Mouse (Mus musculus): ENCODE data around the gene Odf2l. TPM values are rescaled to one million over a fixed set of nuclear protein-coding genes. Genes with fewer than 3 reads are reported as not detected.
A peak's percentile ranks its signal among the peaks of the same experiment; 100 is the strongest.

Gene Odf2l
- polyA plus RNA-seq, 2 experiments from 2014 or later = 6.3 to 7.1 TPM

GRCm38 (mm10) chr3:145142925-145143324, 24.5 kb downstream of the Odf2l start:
- ATAC-seq = no peak

DNA sequence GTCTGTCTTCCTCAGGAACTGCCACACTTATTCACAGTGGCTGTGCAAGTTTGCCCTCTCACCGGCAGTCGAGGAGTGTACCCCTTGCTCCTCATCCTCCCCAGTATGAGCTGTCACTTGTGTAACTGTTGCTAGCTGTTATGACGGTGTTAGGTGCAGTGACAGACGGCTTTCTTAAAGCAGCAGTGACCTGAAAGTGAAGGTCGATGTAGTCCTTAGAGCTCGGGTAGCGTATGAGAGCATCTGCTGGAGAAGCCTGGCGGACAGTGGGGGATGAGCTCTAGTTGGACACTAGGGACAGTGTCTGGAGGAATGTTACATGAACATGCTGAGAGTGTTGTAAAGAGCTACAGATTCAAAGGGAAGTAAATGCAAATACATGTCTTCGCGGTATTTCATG, 25.5 kb downstream of the Odf2l start:
- no peak for ATAC-seq

DNA sequence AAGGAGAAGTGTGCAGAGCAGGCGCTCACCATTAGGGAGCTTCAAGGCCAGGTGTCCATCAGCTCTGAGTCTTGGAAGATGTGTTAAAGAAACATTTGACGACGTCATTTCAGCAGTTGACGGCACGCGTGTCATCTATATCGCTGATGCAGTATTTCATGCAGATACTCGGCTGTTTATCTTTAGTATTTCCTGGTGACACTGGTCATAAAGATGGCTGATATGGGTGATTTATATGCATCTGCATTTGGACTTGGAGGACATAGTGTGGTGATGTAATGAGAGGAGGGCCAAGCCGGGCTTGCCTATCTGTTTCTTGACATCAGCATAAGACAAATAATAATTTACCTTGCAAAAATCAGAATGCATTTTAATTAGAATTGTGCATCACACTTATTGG, 28.5 kb downstream of the Odf2l start:
- no peak for ATAC-seq

GRCm38 (mm10) chr3:145147483-145147882, 29.1 kb downstream of the Odf2l start:
- ATAC-seq = no peak

DNA sequence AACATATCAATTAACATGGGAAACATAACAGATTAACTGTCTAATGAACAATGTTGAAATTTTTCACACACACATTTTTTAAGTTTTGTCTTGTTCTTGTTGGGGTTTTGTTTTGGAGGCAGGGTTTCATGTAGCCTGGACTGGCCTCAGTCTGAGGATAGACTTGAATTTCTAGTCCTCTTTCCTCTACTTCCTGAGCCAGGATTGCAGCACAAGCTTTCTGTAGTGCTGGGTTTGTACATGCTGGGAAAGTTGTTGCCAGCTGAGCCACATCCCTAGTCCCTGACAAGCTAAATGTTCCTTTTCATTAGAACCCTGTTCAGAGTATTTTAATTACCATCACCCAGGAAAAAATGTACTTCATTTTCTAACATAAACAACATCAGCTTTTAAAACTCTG, 29.6 kb downstream of the Odf2l start:
- no peak for ATAC-seq

GRCm38 (mm10) chr3:145151092-145151491, 32.7 kb downstream of the Odf2l start:
- no peak for ATAC-seq

DNA sequence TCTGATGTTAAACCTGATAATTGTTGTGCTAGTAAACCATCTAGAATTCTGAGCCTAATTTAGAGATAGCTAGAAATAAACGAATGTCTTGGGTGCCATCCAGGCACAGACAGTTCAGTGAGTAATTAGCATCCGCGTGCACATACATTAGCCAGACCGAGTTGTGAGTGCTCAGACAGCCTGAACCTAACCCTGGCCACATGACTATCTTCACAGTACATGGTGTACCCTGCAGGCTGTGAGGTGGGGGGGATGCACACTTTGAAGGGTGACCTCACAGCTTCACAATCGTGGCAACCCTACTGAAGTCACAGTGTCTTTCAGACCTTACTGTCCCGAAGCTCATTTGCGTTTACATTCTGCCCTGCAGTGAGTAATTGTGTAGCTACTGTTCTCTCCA, 33.5 kb downstream of the Odf2l start:
- ATAC-seq = no peak

DNA sequence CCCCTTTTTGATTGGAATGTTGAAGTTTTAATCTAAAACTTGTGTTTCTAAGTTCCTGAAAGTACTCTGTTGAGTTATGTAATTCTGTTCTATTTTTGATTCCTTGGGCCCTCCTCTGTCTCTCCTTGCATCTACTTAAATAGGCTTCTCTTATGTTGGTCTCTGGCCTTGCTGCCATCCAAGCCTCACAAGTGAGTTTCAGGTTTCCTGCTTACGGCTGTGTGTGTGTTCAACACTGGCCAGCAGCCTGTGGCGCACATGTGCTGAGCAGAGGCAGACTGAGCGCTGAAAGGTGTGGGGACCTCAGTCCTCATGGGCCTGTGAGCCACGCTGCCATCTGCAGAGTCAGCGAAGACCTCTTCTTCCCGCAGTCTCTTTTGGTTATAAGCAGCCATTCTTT, 38.5 kb downstream of the Odf2l start:
- ATAC-seq = no peak

GRCm38 (mm10) chr3:145158441-145158840, 40.1 kb downstream of the Odf2l start:
- no peak for ATAC-seq

- no peak for ATAC-seq
Observed at GRCm38 (mm10) chr3:145166741-145167140, 48.4 kb downstream of the Odf2l start.

DNA sequence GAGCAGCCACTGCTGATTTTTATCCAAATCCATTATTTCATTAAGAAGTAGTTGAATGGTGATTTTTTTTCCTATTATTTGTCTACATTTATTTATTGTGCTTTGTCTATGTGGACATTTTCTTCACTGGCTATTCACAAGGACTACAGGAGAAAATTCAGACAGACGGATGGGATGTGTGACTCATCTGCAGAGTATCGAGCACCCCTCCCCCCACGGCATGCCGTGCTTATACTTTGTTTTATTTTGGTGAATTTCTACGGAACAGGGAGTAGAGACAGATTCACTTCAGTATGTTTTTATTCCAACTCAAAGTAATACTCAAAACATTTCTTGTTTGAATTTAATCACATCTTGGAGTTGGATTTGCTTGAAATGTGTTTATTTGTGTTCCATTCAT, 49.4 kb downstream of the Odf2l start:
- ATAC-seq = no peak

DNA sequence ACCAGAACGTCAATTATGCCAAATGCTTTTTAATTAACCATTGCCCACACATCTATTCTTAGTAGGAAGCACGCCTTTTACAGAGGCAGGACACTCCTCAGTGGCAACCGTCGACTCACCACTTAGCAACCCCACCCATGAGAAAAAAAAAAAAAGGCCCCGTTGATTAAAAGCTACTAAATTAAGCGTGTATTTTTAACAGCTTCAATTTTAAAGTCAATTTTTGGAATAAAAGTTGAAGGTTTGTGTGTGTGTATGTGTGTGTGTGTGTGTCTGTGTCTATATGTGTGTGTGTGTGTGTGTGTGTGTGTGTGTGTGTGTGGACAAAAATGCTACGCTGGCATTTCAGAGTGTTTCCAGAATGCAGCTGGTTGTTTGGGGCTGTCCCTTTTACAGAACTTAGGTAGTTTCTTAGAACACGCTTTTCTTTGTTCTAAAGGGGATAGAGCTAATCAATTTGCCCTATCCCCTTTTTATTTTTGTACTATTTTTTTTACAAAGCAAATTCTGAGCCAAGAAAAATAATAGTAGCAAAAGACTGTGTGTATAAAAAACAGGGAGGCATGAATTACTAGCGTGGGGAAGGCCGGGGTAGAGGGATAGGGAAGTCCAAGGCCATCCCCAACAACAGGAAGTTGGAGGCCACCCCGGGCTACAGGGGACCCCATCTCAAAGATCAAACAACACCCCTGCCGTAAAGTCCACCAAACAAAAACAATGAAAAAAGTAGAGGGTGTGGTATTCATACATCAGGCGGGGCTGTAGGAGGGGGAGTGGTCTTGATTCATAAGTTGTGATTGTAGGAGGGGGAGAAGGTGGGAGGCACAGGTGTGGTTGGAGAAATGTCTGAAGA, 50.7 kb downstream of the Odf2l start:
- peak; percentile 75 for ATAC-seq

DNA sequence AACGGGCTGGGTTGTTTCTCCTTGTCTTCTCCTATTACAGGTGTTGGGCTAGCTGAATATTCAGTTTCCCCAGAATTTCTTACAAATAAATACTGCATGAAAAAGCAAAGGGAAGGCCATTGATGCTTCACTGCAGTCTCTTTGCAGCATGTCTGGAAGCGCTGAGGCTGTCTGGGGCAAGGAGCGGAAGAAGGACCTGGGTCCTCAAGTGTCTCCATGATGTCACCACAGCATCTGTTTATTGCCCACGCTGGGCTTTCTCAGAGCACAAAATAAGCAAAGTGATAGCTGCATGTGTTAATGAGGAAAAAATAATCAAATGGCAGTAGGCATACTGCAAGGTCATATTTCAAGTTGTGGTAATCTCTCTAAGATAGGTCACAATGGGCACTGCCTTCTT, 51.6 kb downstream of the Odf2l start:
- ATAC-seq = no peak

DNA sequence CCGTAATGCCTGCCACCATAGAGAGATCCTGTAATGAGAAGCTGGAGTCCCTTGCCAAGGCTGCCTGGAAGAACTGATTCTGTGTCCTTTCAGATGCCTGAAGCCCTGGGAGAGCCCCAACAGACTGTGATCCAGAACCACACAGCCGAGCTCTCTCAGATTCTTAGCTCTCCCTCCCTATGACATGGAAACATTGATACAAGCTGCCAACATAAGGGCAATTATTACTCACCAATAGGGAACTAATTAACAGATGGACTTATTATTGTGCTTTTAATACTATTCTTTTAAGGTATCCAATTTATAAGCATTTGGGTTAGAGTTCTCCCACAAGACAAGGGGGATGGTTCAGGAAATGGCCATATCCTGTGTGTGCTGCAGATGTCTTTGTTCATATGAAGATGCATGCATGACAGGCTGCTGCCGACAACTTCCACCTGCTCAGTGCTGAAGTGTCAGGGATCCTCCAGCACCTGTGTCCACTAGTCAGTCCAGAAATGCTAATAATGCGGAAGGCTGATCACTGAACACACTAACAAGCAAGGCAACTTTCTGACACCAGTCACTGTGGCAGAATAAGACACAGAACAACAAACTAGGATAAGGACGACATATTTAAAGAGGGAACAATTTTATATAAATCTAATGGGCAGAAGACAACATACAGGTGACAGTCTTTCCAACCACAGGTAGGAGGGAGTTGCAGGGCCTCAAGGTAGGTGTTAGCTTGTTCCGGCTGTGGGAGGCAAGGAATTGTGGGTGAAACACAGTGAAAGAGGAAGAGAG, 52.4 kb downstream of the Odf2l start:
- no peak for ATAC-seq

GRCm38 (mm10) chr3:145171390-145172060, 53.1 kb downstream of the Odf2l start:
- no peak for ATAC-seq

DNA sequence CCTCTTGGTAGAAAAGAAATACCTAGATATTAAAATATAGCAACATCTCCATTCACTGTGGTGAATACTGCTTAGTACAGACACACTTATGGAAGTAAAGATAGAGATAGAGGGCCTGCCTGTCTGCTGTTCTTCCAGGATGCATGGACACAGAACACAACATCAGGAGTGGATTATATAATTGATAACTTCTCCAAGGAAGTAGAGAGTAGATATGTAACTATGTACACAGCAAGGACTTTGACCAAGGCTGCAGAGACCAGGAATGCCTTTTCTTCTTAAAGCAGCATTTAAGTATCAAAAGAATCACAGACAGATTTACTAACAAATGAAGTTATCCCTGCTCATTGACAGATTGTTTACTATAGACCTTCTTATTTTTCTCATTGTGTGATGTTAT, 66.3 kb downstream of the Odf2l start:
- ATAC-seq = no peak

- ATAC-seq = no peak
Observed at GRCm38 (mm10) chr3:145191972-145192371, 73.6 kb downstream of the Odf2l start.

DNA sequence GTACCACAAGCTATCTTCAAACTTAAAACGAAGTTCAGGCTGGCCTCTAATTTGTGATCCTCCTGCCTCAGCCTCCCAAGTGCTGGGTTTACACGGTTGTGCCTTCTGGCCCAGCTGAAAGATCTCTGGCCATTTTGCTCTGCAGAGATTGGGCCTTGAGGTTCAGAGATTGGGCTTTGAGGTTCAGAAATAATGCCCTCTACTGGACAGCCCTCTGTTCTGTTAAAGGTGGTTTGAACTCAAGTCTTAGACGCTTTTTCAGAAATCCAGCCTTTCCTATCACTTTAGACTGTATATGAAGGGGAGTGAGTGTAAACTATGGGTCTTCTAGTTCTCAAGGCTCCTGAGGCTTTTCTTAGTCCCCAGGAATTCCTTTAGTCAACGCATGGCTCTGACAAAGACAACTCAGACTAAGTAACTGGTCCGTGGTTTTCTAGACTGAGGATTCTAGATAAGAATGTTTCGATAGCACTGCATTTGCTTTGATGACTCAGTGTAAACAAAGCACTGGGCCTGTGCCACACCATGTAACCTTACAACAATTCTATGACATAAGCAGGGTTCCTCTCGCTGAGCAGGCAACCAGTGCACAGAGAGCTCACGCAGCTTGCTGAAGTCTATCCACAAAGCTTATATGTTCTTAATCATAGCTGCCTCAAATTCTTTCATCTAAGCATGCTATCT, 77.0 kb downstream of the Odf2l start:
- no peak for ATAC-seq

- no peak for ATAC-seq
Observed at GRCm38 (mm10) chr3:145198050-145198449, 79.7 kb downstream of the Odf2l start.
